Mouse (Mus musculus) CD8-positive naive resting alpha-beta T cell, adult 2 months (primary cell): ENCODE results near the gene Rita1.

Experiments
- DNase-seq, 2 experiments: peaks; one replicate each; pipeline ENCODE4 v3.0.0; 2022; ENCODE audit warnings: low read depth in 2 of 2, low spot score in 2 of 2

Rita1 gene

GRCm38 (mm10) chr5:120574469-120575063, 37.8 kb downstream of the Rita1 start:
- DNase-seq = no peak

GRCm38 (mm10) chr5:120571056-120571740, 41.2 kb downstream of the Rita1 start:
- no peak for DNase-seq

- no peak for DNase-seq
These were observed 42.0 kb downstream of the Rita1 start for GRCm38 (mm10) chr5:120570289-120570897.

GRCm38 (mm10) chr5:120569791-120570190, 42.6 kb downstream of the Rita1 start:
- DNase-seq = no peak

- no peak for DNase-seq
These were observed 43.4 kb downstream of the Rita1 start for GRCm38 (mm10) chr5:120568964-120569363.

- no peak for DNase-seq
These were observed 44.0 kb downstream of the Rita1 start for GRCm38 (mm10) chr5:120568336-120568768.

GRCm38 (mm10) chr5:120567761-120568211, 44.6 kb downstream of the Rita1 start:
- no peak for DNase-seq

DNA sequence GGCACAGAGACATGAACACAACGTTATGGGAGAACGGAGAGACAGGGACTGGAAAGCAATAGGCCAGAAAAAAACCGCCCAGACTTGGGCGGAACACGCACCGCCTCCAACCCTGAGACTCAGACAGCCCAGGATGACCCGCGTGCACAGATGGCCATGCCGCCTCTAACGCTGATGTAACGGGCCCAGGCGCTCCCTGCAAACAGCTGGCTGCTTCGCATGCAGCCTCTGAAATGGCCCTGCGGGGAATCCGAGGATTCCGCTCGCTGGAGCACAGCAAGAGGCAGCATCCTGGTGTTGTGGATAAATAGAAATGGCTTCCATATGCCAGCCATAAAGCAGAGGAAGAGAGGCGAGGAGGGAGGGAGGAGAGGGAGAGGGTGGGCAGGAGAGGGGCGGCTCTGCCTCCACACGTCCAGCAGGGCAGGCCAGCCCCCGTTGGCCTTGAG, 45.1 kb downstream of the Rita1 start:
- no peak for DNase-seq

DNA sequence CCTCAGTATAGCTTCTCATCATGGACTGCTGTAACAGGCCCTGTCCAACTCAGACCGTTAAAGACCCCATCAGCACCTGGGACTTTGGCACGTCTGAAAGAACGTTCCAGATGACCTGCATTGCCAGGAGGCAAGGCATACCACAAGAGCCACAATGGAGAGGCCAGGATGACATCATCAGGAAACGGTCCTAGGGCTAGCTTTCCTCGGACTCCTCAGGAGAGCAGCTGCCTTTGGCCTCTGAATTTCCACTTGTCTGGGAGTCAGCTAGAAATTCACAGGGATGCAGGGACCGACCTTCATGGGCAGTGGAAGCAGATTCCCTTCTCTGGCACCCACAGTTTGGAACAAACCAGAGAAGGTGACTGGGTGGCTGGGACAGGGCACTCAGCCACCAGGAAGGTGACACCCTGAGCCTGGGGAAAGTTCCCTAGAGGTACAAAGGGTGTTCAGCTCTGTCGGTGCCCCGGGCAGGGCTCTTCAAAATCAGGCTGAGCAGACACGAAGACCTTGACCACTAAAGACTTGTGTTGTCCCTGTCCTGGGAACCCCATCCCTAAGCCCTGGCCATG, 45.6 kb downstream of the Rita1 start:
- no peak for DNase-seq

DNA sequence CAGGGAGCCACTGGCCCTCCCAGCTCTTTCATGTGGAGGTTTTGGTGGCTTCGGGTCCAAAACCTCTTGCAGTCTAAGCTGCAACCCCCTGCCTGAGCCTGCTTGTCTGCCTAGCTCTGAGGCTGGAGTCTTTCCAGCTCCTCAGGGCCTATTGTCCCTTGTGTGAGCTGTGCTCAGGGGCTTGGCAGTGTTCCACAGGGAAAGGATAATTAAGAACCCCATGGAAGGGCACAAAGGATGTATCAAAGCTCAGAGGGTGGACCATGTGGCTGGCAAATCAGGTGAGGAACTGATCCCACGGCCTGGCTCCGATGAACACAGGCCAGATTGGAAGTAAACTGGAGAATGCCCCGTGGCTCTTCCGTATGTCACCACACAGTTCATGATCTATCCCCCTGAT, 46.3 kb downstream of the Rita1 start:
- DNase-seq = no peak

GRCm38 (mm10) chr5:120565171-120565905, 47.1 kb downstream of the Rita1 start:
- no peak for DNase-seq

- no peak for DNase-seq
These were observed 48.5 kb downstream of the Rita1 start for GRCm38 (mm10) chr5:120563914-120564311.

DNA sequence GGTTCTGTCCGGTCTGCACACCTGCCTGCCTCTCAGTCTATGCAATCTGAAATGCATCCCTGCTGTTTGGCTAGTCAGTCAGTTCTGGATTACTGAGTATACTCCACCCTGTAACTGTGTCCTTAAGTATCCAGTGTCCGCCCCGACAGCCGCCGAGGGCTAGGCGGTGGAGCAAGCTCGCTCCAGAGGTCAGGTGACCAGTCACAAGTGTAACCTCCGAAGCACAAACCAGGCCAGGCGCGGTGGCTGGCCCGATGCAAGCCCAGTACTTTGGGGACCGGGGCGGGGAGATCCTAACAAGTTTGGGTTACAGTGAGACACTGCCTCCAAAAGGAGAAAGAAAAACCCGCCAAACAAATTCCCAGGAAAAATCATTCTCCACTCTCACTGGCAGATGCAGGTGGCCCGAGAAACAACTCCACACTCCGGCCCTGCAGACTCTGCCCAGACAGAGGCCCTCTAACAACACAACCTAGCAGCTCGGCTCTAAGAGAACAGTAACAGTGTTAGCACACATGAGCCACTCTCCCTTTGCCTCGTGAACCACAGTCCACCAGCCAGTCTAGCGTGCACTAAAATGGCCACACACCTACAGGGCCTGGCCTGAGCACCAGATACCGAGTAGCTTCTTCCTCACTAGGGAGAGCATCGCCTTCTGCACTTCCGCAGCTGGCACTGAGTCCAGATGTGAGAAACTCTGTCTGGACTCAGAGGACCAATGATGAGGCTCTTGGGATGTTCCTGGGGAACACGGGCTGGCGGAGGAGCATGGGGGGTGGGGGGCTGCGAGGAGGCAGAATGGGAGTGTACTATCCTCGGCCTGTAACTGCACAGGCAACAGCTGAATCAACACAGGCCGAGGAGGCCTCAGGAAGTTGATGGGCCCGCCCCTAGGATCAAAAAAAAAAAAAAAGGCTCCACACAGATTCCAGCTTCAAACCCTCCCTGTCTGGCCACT, 49.2 kb downstream of the Rita1 start:
- no peak for DNase-seq

GRCm38 (mm10) chr5:120560616-120561311, 51.6 kb downstream of the Rita1 start:
- DNase-seq = no peak

- no peak for DNase-seq
These were observed 52.2 kb downstream of the Rita1 start for GRCm38 (mm10) chr5:120560129-120560615.

GRCm38 (mm10) chr5:120558762-120559161, 53.6 kb downstream of the Rita1 start:
- DNase-seq = no peak

DNA sequence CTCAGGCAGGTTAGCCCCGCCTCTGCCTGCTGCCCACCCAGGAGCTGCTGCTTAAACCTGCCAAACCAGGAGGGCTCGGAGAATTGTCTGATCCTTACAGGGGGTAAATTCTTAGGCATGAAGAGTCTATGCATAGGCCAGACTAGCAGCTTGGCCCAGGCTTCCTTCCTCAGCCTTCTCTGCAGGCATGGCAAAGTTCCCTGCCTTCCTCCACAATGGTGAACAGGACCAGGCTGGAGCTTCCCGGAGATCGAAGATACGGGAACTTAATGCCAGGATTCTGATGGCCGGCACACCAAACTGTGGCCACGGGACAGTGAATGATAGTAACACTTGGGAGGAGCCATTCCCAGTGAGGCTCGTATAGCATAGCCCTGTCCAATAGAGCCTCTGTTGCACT, 54.3 kb downstream of the Rita1 start:
- DNase-seq = no peak

DNA sequence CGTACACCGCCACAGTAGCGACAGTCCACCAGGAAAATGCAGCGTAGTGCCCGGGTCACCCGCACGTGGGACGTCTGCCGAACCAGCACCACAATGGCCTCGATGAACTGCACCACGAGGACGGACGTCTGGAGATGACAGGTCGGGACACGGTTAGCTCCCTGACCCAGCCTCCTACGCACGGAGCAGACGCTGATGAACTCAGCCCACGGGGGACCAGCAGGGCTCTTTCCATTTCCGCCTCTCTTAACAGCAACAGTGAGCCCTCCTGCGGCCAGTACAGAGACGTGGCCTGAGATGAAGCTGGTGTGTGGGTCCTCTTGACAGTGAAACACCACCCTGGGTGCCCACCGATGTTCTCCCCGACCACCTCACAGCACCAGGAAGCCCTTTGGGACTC, 56.5 kb downstream of the Rita1 start:
- DNase-seq = no peak

- DNase-seq = no peak
These were observed 61.7 kb downstream of the Rita1 start for GRCm38 (mm10) chr5:120550673-120551072.
